Mouse (Mus musculus) B cell, adult 67 days (primary cell): Measurements from ENCODE around the gene Acat1. TPM values are rescaled to one million over a fixed set of nuclear protein-coding genes. Genes with fewer than 3 reads are reported as not detected.

Experiments used
- total RNA-seq, 2 experiments: library from RNA; stranded (reverse); gene quantifications; 4 replicates each; pipeline ENCODE4 v1.2.4; 2023

The Acat1 gene
- total RNA-seq = 10 to 100 TPM; 24.1 to 26.6 TPM

GRCm38 (mm10) chr9:53609968-53610781, at the start of gene Acat1:
Gene Acat1, minus strand, starts transcription at chr9:53610382.

DNA sequence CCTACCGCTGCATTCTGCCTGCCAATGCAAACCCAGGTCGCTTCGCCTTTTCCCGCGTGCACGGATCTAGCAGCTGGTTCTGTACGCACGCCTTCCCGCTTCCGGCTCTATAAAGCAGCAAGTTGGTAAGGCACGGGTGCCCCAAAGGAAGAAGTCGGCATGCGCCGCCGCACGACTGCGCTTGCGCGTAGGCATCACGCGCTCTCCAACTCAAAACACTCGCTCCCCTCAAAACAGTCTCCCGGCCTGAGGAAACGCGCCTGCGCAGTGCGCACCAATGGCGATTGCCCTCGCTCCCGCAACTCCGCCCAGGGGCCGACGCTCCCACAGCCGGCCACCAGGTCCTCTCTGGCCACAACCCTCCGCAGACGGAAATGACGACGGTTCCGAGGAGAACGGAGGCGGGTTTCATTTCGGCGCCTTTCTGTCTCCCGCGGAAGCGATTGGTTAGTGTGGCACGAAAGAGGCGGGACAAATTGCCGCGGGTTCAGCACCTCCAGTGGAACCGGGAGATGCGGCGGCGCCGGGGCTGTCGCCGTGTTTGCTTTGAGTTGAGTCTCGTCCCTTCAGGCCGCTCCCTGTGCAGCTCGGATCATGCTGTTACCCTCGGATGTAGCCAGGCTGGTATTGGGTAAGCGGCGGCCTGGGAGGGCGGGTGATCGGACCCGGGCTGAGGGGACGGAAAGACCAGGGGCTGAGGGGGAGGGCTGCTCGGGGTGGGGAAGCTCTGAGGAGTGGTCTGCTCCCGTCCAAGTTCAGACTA, 73.4 kb downstream of the Acat1 start, which contains the start of the genes Atm and Npat:
Gene Atm, minus strand, starts transcription at position 183 of the 763 bp plus-strand sequence.
Gene Npat, plus strand, starts transcription at position 490 of the 763 bp plus-strand sequence.

Other genes starting within 250 kb of the Acat1 start
- gene Kdelc2, start 226.4 kb downstream of the Acat1 start, total RNA-seq = under 1 TPM; 0.36 to 0.38 TPM
- not detected for gene 4930550C14Rik, start 208.1 kb downstream of the Acat1 start, total RNA-seq
- gene Atm, start 73.6 kb downstream of the Acat1 start, total RNA-seq = 10 to 100 TPM; 60.1 to 67.8 TPM
- gene Npat, start 73.3 kb downstream of the Acat1 start, total RNA-seq = 10 to 100 TPM; 19.5 to 20.6 TPM
- 10 to 100 TPM; 36.0 to 39.9 TPM for gene Cul5, start 59.6 kb upstream of the Acat1 start, total RNA-seq
- 1 to 10 TPM; 6.4 to 7.9 TPM for gene Rab39, start 95.8 kb upstream of the Acat1 start, total RNA-seq
- 1 to 10 TPM; 2.8 to 3.4 TPM for gene Slc35f2, start 161.2 kb upstream of the Acat1 start, total RNA-seq
- not detected for gene Sln, start 239.8 kb upstream of the Acat1 start, total RNA-seq